Mouse (Mus musculus) adrenal gland, adult (tissue): ENCODE results near the gene Tlk2.
A peak's percentile ranks its signal among the peaks of the same experiment; 100 is the strongest.

Source experiments
- DNase-seq, 2 experiments: peaks; one replicate each; pipeline ENCODE4 v3.0.0; 2022 to 2023; ENCODE audit warnings: low spot score in 1 of 2; ENCODE audit not compliant: inconsistent age in 2 of 2

Gene Tlk2

DNA sequence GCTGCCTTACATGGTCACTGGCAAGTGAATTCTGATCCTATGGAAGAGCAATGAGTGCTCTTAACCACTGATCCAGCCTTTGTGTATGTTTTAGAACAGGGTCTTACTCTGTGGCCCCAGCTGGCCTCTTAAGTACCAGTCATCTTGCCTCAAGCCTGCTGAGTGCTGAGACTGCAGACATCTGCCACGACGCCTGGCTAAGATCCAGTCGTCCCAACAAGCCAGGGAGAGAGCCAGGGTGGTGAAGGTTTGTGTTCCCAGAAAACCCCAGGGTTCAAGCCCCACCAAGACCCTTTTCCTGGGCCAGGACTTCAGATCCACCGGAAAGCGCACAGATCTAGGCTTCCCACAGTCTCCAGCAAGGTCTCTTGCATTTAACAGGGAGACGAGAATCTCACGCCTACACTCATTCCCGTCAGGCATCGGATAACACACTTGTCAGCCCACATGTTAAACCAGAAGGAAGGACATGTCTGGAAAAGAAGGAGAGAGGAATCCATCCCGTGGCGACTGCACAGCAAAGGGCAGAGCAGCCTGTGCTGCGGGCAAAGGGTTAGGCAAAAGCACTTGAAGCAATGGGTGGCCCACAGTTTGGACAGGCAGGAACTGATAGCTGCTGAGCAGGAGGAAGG, 133.8 kb downstream of the Tlk2 start:
- peak in 1 of 2 experiments; percentile 38 for DNase-seq

DNA sequence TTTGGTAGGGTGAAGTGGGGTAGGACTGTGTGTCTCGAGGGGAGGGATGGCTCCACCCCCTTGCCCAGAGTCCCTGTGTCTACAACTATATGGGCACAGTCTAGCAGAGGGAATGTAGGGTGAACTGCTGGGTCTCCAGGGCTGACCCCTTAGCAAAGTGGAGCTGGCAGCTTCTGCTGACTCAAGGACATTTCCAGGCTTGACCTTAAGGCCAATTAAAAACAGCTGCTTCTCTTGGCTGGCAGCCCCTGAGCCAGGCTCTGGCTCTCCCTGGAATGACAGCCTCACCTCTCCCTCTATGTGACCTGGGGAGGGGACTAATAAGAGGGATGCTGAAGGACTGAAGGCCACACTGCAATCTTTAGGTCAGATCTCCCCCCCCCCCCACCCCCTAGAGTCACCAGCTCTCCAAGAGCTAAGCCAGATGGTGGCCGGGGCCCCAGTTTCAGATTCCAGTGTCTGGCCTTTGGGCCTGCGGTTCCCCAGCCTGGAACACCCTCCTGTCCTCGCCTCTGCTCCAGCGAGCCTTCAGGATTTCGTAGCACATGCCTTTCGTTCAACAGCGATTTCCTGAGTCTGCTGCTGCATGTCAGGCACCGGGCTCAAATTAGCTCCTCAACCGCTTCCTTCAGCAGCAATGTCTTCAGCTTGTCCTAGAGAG, 134.5 kb downstream of the Tlk2 start:
- DNase-seq, result peak; percentile 18 to 51

DNA sequence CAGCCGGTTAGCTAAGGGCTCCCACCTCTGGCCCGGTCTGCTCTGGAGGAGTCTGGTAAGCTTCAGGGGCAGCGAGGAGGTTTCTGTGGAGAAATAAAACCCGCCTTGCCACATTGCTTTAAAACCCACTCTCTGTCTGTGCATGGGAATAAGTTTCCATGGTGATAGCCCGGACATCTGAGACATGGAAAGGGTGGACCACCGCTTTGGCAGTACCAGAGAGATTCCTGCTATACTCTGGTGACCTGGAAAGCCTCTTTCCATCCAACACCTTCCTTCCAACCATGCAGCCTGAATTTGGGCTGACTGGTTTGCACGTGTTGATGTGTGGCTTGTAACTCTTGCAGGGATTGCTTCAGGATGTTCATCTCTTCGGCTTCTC, 135.0 kb downstream of the Tlk2 start:
- DNase-seq, result no peak

DNA sequence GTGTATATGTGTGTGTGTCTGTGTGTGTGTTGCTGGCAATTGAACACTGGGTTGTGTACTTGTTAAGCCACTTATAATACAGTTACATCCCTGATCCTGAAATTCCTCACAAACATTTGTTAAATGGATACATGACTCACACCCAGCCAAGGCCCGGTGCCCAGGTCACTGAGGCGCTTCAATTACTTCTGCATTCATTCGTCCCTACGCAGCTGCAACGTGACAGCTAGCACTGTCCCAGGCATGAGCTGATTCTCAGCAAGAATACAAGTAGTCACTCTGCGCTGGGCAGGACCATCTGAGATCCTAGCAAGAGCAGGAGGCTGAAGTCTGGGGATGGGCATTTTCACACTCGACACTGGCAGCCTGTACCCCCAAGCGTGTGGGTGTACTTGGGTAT, 136.7 kb downstream of the Tlk2 start:
- DNase-seq, result peak in 1 of 2 experiments; percentile 61

DNA sequence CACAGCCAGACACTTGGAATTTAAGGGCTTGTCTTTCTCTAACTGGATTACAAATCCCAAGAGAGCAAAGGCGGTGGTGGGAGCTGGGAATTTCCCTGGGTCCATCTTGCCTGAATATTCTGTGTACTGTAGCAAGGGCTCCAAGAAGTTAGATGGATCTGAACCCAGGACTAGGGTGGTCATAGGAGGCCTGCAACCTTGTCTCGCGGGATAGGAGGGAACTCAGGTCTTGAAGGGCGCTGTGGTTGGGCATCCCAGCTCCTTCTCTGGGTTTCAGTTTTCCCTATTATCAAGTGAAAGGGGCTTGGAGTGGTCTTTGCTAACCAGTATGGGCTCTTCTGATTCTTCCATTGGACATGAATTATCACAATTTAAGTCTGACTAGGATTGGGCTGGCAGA, 137.5 kb downstream of the Tlk2 start:
- DNase-seq, result no peak

DNA sequence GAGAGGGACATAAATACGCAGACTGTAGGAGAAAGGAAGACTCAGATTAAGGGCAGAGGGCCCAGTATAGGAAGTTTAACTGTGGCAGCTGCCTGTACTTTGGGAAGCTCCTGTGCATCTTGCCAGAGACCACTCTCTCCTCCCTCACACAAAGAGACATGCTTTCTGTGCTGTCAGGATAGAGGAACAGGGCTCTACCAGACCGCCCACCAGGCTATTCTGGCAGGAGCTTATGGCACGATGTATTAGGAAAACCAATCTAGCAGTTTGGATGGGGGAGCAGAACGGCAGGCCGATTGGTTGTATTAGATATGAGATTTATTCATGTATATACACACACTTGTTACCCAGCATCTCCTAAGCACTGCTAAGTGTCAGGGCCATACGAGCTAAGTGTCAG, 139.2 kb downstream of the Tlk2 start:
- no peak for DNase-seq

DNA sequence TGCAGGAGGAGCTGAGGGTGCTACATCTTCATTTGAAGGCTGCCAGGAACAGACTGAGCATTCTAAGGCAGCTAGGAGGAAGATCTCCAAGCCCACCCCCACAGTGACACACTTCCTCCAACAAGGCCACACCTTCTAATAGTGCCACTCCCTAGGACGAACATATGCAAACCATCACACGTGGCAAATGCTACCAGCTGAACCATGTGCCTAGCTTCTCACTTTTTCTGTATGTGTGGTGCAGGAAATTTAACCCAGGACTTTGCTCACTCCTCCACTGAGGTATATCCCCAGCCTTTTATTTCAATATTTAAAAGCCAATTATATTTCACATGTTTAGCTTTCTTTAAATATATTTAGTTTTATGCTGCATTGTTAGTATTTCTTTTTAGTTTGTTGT, 142.5 kb downstream of the Tlk2 start:
- no peak for DNase-seq

DNA sequence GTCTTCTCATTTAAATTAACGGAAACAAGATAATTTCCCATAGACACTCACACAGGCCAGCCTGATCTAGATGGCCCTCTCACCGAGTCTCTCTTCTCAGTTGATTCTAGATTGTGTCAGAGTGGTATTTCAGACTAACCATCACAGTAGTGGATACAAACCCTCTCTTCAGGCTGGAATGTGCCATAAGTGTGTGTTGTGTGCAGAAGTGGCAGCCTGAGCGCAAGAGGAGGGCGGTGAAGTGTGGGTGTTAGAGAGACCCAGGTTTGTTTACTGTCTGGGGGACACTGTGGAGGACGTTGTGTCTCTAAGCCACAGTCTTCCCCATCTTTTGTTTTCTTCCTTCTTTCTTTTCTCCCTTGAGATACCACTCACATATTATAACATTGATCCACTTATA, 144.9 kb downstream of the Tlk2 start:
- no peak for DNase-seq

DNA sequence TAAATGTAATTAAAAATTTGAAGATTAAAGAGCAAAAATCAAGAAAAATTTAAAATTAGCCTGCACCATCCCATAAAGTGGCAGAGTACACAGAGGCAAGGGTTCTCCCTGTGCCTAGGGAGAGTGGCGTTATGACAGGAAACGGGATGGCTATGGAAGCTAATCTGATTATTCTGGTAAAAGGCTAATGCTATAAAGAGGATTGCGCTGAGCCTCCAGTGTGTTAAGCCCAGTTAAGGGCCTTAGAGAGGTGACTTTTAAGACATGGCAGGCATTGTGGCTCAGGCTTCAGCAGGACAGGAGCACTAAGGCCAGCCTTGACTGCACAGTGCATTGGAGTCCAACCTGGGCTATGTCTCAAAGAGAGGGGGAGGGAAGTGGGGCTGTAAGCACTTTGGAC, 148.5 kb downstream of the Tlk2 start:
- no peak for DNase-seq

DNA sequence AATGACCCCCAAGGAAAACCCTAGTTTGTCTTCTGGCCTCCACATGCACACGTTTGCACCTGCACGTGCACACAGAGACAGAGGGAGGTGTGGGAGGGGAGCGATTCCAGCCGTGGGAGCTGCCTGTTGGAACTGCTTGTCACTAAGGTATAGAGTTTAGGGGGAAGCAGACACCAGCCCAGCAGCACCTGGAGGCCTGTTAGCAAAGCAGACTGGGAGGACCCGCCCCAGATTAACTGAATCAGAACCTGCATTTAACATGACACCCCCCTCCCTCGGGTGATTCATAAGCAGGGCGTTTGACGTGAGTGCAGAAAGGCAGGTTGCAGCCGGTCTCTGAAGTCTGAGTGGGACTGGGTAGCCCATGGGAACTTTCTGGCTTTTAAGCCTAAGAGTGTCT, 151.4 kb downstream of the Tlk2 start:
- no peak for DNase-seq

DNA sequence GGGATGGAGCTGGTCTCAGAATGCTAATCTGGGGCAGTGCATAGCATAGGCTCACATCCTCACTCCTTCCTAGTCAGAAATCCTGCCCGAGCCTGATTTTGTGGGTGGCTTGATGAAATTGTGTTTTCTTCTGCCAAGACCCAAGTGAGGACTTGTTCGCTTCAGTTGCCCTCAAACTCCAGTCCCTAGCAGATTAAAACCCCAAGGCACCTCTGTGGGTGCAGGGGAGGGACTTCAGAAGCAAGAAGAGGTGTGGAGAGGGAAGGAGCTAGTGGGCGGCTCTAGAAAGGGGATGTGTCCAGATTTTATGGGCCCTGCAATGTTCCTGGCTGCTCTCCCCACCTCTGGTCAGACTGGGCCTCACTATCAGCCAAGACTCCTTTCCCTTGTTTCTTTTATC, 152.5 kb downstream of the Tlk2 start:
- no peak for DNase-seq

DNA sequence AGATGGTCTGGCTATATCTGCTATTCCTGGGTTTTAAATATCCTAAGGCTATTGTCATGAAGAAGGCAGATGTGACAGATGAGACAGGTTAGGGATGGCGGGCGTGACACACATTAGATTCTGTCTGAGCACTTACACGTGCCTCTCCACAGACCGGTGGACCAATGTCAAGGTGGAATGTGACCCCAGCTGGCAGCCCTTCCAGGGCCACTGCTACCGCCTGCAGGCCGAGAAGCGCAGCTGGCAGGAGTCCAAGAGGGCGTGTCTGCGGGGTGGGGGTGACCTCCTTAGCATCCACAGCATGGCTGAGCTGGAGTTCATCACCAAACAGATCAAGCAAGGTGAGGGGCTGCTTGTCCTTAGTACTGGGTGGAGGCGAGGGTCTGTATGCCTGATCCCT, 153.1 kb downstream of the Tlk2 start:
- DNase-seq, result peak; percentile 58 to 83

DNA sequence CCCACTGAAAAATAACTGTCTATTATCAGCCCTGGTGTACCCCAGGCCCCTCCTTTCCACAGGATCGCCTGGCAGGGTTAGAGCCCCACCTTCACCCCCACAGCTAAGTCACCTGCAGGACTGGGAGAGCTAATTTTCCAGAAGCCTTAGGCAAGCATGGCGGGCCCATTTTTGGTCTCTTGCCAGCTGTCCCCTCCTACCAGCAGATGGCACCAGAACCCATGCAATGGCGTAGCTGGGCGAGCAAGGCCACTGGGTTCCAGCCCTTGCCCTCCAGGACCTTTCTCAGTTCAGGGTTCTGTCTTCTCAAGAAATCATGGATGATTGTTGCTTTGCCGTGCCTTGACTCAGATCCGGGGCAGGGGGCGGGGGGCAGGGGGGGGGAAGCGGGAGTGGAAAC, 153.9 kb downstream of the Tlk2 start:
- peak; percentile 40 to 79 for DNase-seq
